Mouse (Mus musculus): Measurements from ENCODE around the gene Ube2g2.
"Not testable (repeated sequence)": the region's sequence is repeated elsewhere in the genome, so short reads cannot be mapped to it uniquely, and the experiment has no call there.

The Ube2g2 gene

GRCm38 (mm10) chr10:77647901-77648300 is 25.8 kb downstream of the Ube2g2 start:
- no peak for DNase-seq

GRCm38 (mm10) chr10:77652046-77652445 is 30.0 kb downstream of the Ube2g2 start:
- DNase-seq, result no peak

DNA sequence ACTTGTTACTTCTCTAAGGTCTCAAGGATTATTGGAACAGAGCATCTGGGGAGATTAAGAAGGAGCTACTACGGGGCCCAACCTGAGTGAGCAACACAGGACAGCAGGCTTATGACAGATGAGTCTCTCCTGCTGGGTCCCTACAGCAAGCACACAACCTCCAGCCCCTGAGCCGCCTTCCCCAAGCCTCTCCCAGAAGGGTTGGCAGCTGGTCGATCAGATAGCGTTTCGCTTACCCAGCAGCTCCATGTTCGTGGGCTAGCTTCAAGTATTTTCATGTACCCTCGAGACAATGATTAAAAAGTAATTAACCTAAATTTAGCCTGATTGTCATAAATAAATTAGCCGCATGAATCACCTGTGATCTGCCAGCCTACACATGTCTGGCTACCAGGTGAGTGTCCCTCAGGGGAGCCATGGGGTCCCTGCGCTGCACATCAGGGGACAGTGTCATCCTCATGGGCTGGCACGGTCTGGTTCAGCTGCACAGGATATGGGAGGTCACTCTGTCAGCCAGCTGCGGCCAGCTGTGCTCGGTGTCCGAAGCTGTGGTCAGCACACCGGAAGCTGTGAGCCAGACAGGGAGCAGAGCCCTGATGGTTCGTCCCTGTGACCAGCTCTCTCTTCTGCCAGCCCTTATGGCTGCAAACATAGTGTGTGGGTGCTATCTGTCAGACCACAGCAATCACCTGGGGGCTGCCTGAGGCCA is 36.4 kb downstream of the Ube2g2 start:
- no peak for DNase-seq

GRCm38 (mm10) chr10:77663949-77664665 is 42.0 kb downstream of the Ube2g2 start:
- DNase-seq, result no peak

GRCm38 (mm10) chr10:77666342-77666741 is 44.3 kb downstream of the Ube2g2 start:
- no peak for DNase-seq

- DNase-seq, result no peak
These were observed 45.3 kb downstream of the Ube2g2 start for GRCm38 (mm10) chr10:77667402-77667801.

- DNase-seq, result no peak
These were observed 48.6 kb downstream of the Ube2g2 start for GRCm38 (mm10) chr10:77670710-77671109.

DNA sequence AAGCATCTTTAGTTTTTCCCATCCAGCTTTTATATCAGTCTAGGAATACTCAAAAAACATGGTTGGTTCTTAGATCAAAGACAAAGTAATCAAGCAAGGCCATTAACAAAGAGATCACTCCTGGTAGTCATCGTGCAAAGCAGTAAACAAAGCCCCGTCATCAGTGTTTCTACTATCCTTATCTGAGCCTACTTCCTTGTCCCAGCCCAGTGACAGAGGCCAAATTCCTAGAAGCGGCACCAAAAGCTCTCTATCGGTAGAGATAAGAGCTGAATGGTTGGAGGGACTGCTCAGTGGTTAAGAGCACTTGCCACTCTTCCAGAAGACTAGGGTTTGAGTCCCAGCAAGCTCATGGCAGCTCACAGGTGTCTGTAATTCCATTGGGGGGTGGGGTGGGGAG is 49.4 kb downstream of the Ube2g2 start:
- no peak for DNase-seq

DNA sequence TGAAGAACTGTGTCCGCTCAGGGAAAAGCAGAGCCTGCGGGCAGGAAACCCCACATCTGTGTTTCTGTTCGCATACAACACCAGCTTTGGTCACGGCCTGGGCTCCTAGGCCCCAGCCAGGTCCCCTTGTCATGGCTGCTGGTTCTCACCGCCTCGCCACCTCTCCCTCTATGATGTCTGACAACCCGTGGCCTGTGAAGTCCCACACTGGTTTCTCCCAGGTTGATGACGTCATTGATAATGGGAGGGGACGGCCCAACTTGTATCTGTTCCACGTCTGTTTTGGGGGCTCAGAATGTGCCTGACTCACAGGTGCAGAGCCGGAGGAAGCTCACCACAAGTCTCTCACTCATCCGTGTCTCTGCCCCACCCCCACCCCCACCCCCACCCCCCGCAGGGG is 51.7 kb downstream of the Ube2g2 start:
- DNase-seq, result no peak

DNA sequence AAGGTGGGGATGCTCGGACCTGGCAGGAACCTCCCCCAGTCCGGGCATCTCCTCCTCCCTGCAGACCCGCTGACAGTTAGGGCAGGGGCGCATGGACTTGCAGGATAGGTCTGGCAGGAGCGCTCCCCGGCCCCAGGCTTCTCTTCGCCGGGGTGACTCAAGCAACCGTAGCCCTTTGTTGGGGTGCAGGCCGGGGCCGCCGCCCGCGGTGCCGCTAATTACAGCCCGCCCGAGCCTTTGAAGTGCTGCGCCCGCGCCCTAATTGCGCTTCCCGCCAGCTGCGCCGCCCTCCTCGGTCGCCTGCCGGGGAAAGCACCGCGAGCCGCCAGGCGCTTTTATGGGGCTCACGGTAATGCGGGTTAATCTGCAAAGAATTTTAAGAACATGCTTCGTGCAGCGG is 55.5 kb downstream of the Ube2g2 start:
- no peak for DNase-seq

- DNase-seq, result no peak
These were observed 60.9 kb downstream of the Ube2g2 start for GRCm38 (mm10) chr10:77682994-77683393.

DNA sequence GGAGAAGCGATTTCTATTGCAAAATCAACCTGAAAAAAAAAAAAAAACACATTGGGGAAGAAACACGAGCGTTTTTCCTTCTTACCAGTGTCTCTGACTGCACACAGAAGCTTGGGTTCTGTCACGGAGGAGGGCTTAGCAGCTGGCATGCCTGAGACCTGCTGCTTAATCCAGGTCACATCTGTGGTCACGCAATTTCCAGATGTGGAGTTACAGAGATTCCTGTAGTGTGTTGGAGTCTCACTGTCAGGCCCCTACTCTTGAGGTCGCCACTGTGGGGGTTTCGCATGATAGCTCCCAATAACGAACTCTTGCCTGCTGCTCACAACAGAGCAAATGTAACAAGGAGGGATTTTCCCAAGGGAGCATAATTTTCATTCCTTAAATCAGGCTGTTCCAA is 62.1 kb downstream of the Ube2g2 start:
- DNase-seq, result no peak

GRCm38 (mm10) chr10:77685895-77686664 is 64.0 kb downstream of the Ube2g2 start, which contains the start of gene Tspear:
TSS of gene Tspear (plus strand) at chr10:77686569.
- DNase-seq, result no peak

DNA sequence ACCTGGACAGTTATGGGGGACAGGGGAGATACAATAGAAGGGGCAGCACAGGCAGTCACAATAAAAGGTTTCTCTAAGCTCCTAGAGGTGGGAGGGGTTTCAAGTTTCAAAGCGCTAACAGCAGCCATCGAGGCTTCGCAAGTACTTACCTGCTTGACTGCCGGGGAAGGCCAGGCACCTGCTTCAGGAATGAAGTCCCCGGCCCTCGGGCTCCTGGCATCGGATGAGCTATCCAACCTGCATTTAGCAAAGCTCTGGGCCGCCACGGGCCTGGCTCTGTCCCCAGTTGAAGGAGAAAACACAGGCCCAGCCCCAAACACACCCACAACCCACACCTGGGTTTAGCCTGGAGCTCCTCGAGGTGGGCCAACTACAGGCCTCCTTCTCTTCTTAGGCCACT is 64.9 kb downstream of the Ube2g2 start:
- no peak for DNase-seq

DNA sequence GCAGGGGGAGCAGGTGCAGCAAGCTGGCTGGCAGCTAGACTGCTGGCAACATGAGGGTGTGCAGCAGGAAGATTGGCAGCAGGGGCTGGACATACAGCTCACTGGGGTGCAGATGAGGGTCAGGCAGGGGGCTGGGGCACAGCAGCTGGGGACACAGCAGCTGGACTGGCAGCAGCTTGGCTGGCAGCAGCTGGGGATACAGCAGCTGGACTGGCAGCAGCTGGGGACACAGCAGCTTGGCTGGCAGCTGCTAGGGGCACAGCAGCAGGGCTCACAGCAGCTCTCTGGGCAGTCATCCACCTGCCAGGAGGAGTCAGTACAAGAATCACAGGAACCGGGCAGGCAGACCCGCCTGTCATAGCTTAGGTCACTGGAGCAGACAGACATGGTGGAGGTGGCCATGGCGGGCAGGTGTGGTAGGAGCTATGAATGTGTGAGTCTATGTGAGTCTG is 68.3 kb downstream of the Ube2g2 start, which contains the start of gene Gm19402:
TSS of gene Gm19402 (minus strand) at position 402 of the 452 bp plus-strand sequence.
- not testable (repeated sequence) for DNase-seq

All from cerebellum, adult 11 months (tissue).